Mouse (Mus musculus) midbrain, embryonic 10.5 days (tissue): ENCODE results near the gene Nudt2. TPM values are rescaled to one million over a fixed set of nuclear protein-coding genes. Genes with fewer than 3 reads are reported as not detected.
"Not testable (repeated sequence)": the region's sequence is repeated elsewhere in the genome, so short reads cannot be mapped to it uniquely, and the experiment has no call there.

Experiments
- DNase-seq: peaks from one replicate; pipeline ENCODE4 v3.0.0-alpha.2; 2017; ENCODE audit warnings: low spot score
- H3K27ac ChIP-seq: fragments of 300-500 bp; sonication (generic); replicated peaks from 2 replicates; pipeline ENCODE4 v1.5.1; 2016; ENCODE audit warnings: mild to moderate bottlenecking
- H3K27me3 ChIP-seq: fragments of 300-500 bp; sonication (generic); 2 replicates; pipeline ENCODE4 v1.6.1; 2016; ENCODE audit warnings: low read depth, mild to moderate bottlenecking; ENCODE audit not compliant: poor library complexity, severe bottlenecking
- H3K36me3 ChIP-seq: fragments of 300-500 bp; sonication (generic); 2 replicates; pipeline ENCODE4 v1.6.1; 2016; ENCODE audit warnings: mild to moderate bottlenecking, moderate library complexity
- H3K4me1 ChIP-seq: fragments of 300-500 bp; sonication (generic); 2 replicates; pipeline ENCODE4 v1.6.1; 2016
- H3K4me3 ChIP-seq: fragments of 300-500 bp; sonication (generic); 2 replicates; pipeline ENCODE4 v1.5.1; 2016; ENCODE audit warnings: mild to moderate bottlenecking, moderate library complexity
- H3K9me3 ChIP-seq: fragments of 300-500 bp; sonication (generic); replicated peaks from 2 replicates; pipeline ENCODE4 v1.6.1; 2016; ENCODE audit warnings: mild to moderate bottlenecking
- WGBS: fragments of 180-500 bp; shearing (Covaris S2); methylation state at CpG from one replicate; pipeline ENCODE4 v1.1.7; 2016; 5-methylcytosine and 5-hydroxymethylcytosine counted together
- polyA plus RNA-seq: library from polyadenylated mRNA; unstranded; fragments of >200 nt; fragmentation: Nextera tagmentation; extraction: Ambion mirVana; gene quantifications from 2 replicates; pipeline ENCODE4 v1.2.1, GENCODE M21; 2016

Nudt2 gene
- 63.3 and 65.6 TPM in 2 replicates for polyA plus RNA-seq

DNA sequence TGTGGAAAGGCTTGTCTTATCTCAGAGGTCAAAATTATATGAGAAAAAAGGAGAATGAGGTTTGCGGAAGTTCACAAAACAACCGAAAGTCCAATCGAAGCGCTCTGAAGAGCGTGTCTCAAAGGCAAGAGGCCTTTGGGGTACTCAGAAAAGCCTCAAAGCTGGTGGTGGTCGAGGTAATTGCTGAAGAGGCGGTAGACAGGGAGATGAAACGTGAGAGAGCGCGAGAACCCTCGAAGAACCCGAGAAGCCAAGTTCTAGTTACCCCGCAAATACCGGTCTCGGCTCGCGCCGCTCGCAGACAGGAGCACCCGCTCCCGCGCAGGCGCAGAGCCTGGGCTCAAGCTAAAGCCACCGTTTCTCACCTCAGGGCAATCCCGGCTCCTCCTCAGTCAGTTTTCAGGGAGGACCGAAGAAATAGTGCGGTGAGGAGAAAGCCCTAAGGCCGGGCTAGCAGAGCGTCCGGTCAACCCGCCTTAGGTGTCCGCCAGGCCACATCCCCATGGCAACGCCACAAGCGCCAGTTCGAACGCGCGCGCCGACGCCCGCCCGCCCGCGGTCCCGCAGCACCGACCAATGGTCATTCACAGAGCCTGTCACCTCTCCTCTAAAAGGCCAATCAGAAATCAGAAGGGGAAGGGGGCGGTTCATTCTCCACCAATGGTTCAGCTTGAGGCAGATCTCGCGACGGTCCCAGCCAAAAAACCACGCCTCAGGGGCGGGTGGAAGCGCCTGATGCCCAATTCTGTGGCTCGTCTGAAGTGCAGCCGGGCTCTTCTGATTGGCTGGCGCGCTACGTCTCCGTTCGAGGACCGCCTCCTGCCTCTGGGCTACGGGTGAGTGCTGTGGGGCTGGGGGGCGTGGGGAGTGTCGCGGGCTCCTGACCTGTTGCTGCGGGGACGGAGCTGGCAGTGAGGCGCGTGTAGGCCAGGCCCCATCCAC lies at the start of gene Nudt2, which contains the start of gene Kif24:
Gene Nudt2 (plus strand): TSS at position 807 of the 942 bp plus-strand sequence.
Gene Kif24 (minus strand): TSS at position 543 of the 942 bp plus-strand sequence.
- peaks cover 27% of the 10 kb centered on the region for H3K4me1 ChIP-seq
- DNase-seq = peak; percentile 98
- no peaks in the 10 kb centered on the region for H3K27me3 ChIP-seq
- peak within 1 kb of the TSS; percentile 93 for H3K27ac ChIP-seq
- peaks cover 34% of the 10 kb centered on the region for H3K36me3 ChIP-seq
- WGBS = under 1% methylated on average over 70 of the region's 70 CpGs
- H3K9me3 ChIP-seq = peaks cover 14% of the 10 kb centered on the region; the same call in 1 of the 2 replicates
- H3K4me3 ChIP-seq = peak within 1 kb of the TSS; percentile 79

DNA sequence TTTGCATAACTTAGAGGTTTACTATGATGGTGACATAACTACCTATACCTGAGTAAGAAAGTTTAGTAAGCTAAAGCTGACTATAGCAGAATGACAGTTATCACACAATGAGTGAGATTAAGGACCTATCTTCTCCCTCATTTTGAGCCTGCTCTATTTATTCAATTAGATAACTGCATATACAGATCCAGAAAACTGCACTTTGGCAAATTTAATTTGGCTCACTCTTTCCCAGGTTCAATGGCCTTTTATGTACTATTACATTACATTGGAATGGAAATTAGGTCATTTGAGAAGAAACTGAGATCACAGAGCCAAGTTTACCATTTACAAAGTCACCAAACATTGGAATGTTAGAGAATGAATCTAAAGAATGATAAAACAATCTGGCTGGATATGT lies 48.0 kb upstream of the Nudt2 start:
- Histone ChIP-seq H3K4me3 (no peak overlapping the region), H3K4me1 (no peaks in the 10 kb centered on the region), H3K36me3 (peaks cover 16% of the 10 kb centered on the region), H3K9me3 (no peaks in the 10 kb centered on the region), H3K27ac (no peak overlapping the region), H3K27me3 (no peaks in the 10 kb centered on the region)
- no peak for DNase-seq

DNA sequence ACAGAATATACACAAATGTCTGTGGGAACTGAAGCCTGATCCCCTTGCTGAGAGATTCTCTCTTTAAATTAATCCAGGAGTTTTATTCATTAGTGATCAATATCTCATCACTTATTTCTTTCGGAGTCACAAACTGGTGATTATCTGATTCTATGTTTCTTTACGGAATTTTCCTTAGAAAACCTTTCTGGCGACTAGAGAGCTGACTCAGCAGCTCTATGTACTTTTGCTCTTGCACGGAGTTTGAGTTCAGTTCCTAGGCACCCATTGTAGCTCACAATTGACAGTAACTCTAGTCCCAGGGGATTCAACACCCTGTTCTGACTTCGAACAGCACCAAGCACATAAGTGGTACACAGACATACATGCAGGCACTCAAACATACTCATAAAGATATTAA lies 26.0 kb upstream of the Nudt2 start:
- Histone ChIP-seq H3K4me3 (no peak overlapping the region), H3K4me1 (no peaks in the 10 kb centered on the region), H3K36me3 (peaks cover 39% of the 10 kb centered on the region), H3K27me3 (no peaks in the 10 kb centered on the region), H3K27ac (no peak overlapping the region), H3K9me3 (no peaks in the 10 kb centered on the region)
- DNase-seq = no peak
- WGBS = 88% methylated on average over 5 of the region's 5 CpGs

DNA sequence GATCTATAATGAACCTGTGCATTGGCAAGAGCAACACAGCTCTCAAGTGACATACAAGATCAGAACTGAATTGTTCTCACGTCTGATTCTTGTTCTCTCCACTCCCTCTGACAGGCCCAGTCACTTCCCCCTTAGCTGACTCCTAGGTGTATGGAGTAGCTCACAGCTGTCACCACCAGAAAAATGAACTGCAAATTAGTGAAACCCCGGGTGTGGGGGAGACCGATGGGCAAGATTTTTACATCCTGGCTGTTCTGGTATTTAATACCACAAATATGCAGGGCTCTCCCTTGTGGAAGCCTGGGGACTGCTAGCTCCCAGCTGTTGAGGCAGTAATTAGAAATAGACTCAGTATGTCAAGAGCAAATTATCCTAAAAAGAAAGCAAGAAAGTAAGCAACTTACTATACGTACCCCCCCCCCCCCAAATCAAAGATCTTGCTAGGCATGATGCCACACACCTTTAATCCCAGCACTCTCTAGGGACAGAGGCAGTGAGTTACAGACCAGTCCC lies 22.1 kb upstream of the Nudt2 start:
- WGBS = 94% methylated on average over 4 of the region's 4 CpGs
- H3K27ac ChIP-seq = no peak overlapping the region
- no peaks in the 10 kb centered on the region for H3K27me3 ChIP-seq
- H3K9me3 ChIP-seq = no peaks in the 10 kb centered on the region
- peaks cover 52% of the 10 kb centered on the region for H3K36me3 ChIP-seq
- no peak for DNase-seq
- no peak overlapping the region for H3K4me3 ChIP-seq
- H3K4me1 ChIP-seq = no peaks in the 10 kb centered on the region

DNA sequence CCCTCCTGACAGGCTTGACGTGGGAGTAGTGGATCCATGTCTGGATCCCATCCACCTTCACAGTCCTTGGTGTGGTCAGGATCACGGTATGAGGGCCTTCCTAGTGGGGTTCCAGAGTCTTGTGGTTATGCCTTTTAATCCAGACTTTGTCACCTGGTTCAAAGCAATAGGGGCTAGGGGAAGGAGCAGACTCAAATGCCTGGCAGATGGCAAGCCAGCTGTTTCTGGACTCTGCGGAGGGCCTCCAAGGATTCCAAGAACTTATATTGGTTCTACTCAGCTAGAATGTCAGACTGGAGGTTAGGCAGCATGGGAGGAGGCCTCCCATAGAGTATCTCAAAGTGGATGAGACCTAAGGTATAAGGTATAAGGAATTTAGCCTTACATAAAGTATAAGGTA lies 17.4 kb upstream of the Nudt2 start:
- Histone ChIP-seq H3K9me3 (no peaks in the 10 kb centered on the region), H3K36me3 (peaks cover 76% of the 10 kb centered on the region), H3K4me1 (no peaks in the 10 kb centered on the region), H3K4me3 (no peak overlapping the region), H3K27me3 (no peaks in the 10 kb centered on the region), H3K27ac (no peak overlapping the region)
- 97% methylated on average over 3 of the region's 3 CpGs for WGBS
- no peak for DNase-seq

DNA sequence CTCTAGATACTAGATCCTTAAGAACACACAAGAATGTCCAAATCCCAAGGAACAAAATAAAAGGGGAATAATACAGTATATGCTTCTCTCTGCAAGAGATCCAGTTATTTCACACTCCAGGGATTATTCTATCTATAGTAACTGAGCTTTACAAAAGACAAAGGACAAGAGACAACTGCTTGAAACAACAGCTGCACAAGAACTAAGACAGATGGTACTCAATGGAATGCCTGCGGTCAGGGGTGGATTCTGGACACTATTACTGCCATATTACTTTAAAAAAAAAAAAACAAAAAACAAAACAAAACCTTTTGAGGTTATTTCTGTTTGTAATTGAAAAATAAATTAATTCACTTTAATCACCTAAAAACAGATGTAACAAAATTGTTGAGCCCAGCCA lies 4.3 kb upstream of the Nudt2 start:
- Histone ChIP-seq H3K27ac (no peak overlapping the region), H3K4me1 (peaks cover 18% of the 10 kb centered on the region), H3K9me3 (peaks cover 14% of the 10 kb centered on the region; the same call in 1 of the 2 replicates), H3K4me3 (no peak overlapping the region), H3K27me3 (no peaks in the 10 kb centered on the region), H3K36me3 (peaks cover 30% of the 10 kb centered on the region)
- WGBS = 94% methylated on average over 1 of the region's 1 CpGs
- no peak for DNase-seq

DNA sequence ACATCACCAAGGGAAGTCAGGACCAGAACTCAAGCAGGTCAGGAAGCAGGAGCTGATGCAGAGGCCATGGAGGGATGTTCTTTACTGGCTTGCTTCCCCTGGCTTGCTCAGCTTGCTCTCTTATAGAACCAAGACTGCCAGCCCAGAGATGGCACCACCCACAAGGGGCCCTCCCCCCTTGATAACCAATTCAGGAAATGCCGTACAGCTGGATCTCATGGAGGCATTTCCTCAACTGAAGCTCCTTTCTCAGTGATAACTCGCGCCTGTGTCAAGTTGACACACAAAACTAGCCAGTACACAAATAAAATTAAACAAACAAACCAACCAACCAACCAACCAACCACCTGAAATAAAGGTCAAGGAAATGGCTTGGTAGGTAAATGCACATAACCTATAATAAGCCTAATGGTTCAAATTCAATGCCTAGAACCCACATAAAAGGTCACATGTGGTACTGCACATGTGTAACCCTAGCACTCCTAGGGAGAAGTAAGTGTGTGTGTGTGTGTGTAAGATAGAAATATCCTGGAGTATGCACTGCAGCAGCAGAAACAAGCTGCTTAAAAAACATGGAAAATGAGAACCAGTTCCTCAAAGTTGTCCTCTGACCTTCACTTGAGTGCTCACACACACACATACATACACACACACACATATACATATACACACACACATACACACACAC lies 1.8 kb upstream of the Nudt2 start:
- not testable (repeated sequence) for DNase-seq, H3K27ac ChIP-seq, H3K27me3 ChIP-seq
- H3K4me1 ChIP-seq = peaks cover 22% of the 10 kb centered on the region
- 71% methylated on average over 3 of the region's 3 CpGs for WGBS
- H3K9me3 ChIP-seq = peaks cover 14% of the 10 kb centered on the region; the same call in 1 of the 2 replicates
- H3K36me3 ChIP-seq = peaks cover 34% of the 10 kb centered on the region
- peak overlapping the region; percentile 79 for H3K4me3 ChIP-seq

DNA sequence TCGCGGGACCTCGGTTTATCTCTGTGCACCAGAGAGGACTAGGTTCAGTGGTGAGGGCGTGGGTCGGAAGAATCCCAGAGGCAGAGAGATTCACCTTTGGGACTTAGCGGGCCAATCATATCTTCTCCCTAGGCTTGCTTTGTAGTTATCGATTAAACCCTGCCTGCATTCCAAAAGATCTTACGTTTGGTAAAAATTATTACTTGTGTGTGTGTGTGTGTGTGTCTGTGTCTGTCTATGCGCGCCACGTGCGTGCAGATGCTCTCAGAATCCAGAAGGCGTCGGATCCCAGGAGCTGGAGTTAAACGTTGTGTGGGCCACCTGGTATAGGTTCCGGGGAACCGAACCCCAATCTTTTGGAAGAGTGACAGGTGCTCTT lies 325 bp downstream of the Nudt2 start:
- Histone ChIP-seq H3K4me3 (peak overlapping the region; percentile 79), H3K27me3 (no peaks in the 10 kb centered on the region), H3K9me3 (peaks cover 11% of the 10 kb centered on the region; the same call in 1 of the 2 replicates), H3K27ac (peak overlapping the region; percentile 93), H3K36me3 (peaks cover 28% of the 10 kb centered on the region), H3K4me1 (peaks cover 31% of the 10 kb centered on the region)
- WGBS = 4% methylated on average over 17 of the region's 17 CpGs
- DNase-seq = no peak

DNA sequence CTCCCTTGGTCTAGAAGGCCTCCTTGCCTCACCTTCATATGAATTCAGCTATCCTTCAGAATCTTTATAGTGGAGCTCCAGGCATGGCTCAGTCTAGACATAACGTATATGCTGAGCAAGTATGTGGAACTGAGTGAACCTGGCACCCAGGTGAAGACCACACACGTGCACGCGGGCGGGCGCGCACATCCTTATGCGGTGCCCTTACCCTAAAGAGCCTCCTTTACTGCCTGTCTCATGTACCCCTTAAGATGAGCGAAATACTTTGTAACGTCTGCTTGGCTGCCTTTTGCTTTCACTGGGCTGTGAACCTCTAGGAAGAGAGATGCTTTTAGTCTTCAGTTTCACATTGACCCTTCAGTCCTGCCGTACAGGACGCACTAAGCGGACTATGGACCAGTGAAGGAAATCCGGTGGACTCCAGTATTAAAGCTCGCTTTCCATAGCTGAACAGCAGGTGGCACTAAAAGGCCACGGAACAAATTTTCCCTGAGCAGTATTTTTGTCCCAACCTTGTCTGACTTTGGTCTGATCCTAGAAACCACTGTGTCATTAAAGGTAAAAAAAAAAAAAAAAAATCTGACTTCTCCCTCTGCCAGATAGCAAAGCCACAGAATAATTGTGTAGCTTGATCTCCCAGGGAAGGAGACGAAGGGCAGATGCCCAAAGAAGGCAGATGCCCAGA lies 3.6 kb downstream of the Nudt2 start:
- Histone ChIP-seq H3K4me3 (no peak overlapping the region), H3K4me1 (peaks cover 37% of the 10 kb centered on the region), H3K9me3 (no peaks in the 10 kb centered on the region), H3K27me3 (no peaks in the 10 kb centered on the region), H3K27ac (no peak overlapping the region), H3K36me3 (0 out of 2 replicates have a peak, but pooled peaks cover 4% of the 10 kb centered on the region)
- 62% methylated on average over 17 of the region's 17 CpGs for WGBS
- peak; percentile 50 for DNase-seq

DNA sequence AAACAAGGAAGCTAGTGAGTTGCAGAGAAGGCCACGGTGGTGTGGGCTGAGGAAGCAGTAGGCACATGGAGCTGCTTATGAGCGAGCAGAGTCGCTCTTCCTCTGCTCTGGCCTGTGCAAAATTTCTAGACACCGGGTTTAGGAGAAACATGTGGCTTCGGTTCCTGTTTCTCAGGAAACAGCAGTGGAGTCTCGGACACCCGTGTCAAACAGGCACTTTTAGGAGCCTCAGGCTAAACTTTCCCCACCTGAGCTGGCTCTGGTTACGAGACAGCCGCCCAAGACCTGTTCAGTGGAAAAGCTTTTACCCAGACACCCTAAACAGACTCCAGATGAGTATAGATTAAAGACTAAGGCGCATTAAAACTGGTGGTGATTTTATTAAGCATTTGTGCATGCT lies 4.2 kb downstream of the Nudt2 start:
- H3K27me3 ChIP-seq = no peaks in the 10 kb centered on the region
- H3K27ac ChIP-seq = peak overlapping the region; percentile 29; the same call in 1 of the 2 replicates
- H3K4me1 ChIP-seq = peaks cover 31% of the 10 kb centered on the region
- WGBS = 82% methylated on average over 10 of the region's 10 CpGs
- DNase-seq = no peak
- no peaks in the 10 kb centered on the region for H3K9me3 ChIP-seq
- 0 out of 2 replicates have a peak, but pooled peaks cover 4% of the 10 kb centered on the region for H3K36me3 ChIP-seq
- H3K4me3 ChIP-seq = no peak overlapping the region

DNA sequence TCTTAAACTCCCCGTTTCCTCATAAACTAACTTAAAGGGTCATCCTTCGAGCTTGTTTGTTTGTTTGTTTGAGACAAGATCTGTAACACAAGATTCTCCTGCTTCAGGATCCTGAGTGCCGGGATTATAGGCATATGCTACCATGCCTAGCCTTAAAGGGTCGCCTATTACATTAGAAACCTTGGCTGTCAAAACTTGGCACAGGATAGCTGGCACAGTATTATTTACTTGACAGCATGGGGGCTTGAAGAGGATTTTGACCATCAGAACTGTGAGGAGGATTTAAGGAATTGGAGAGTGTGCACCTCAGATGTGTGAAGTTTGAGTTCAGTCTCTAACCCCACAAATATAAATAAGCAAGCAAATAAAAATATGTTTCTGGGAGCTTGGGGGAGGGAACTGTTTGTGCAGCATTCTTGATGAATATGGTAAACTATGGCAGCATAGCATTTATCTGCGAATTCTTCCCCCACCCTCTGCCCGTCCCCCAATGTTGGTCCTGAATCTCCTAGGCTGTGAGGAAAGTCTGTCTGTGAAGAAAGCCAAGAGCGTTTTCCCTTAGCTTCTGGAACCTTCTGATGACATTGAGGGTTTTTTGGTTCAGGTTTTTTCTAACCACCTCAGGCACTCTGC lies 5.2 kb downstream of the Nudt2 start:
- Histone ChIP-seq H3K4me1 (peaks cover 31% of the 10 kb centered on the region), H3K9me3 (no peaks in the 10 kb centered on the region), H3K4me3 (no peak overlapping the region), H3K27me3 (no peaks in the 10 kb centered on the region), H3K36me3 (0 out of 2 replicates have a peak, but pooled peaks cover 4% of the 10 kb centered on the region), H3K27ac (no peak overlapping the region)
- 63% methylated on average over 7 of the region's 7 CpGs for WGBS
- DNase-seq = no peak
